Mouse (Mus musculus) cortical plate, adult 2 months (tissue): ENCODE measurements around the gene H2afy2.

Experiments
- CTCF ChIP-seq: fragments of 200-500 bp; IDR thresholded peaks from 2 replicates; pipeline ENCODE4 v1.5.1; 2011; ENCODE audit warnings: mild to moderate bottlenecking, control low read depth, low read length; ENCODE audit not compliant: insufficient read depth; ENCODE audit errors: extremely low read depth
- POLR2A ChIP-seq: fragments of 200-500 bp; IDR thresholded peaks from 2 replicates; pipeline ENCODE4 v1.6.1; 2011; ENCODE audit warnings: mild to moderate bottlenecking, low read length, control low read depth; ENCODE audit not compliant: insufficient read depth; ENCODE audit errors: extremely low read depth

GRCm38 (mm10) chr10:61697028-61697427 lies 86.9 kb downstream of the H2afy2 start:
- no peak for TF ChIP-seq CTCF
- TF ChIP-seq POLR2A = no peak
